Mouse (Mus musculus) C2C12 (cell line): ENCODE measurements at regions not wholly inside any gene's neighbourhood (a gene's known extent, or its start where the extent isn't known, plus 50 kb on each side); places are given as distances from the start of the nearest gene placed in this dataset.

Experiments used
- H3K27me3 ChIP-seq: one replicate; pipeline ENCODE4 v1.6.1; 2011; ENCODE audit not compliant: control insufficient read depth, insufficient read depth, insufficient read length
- H3K36me3 ChIP-seq: one replicate; pipeline ENCODE4 v1.6.1; 2011; ENCODE audit not compliant: control insufficient read depth, insufficient read depth
- H3K4me3 ChIP-seq: one replicate; pipeline ENCODE4 v1.5.1; 2011; ENCODE audit warnings: mild to moderate bottlenecking, control low read depth; ENCODE audit not compliant: poor library complexity, insufficient read depth, severe bottlenecking
- H3K79me2 ChIP-seq: one replicate; pipeline ENCODE4 v1.6.1; 2011; ENCODE audit not compliant: control insufficient read depth, insufficient read depth
- H3K79me3 ChIP-seq: one replicate; pipeline ENCODE4 v1.6.1; 2011; ENCODE audit warnings: low read depth, control low read depth
- H3ac ChIP-seq: one replicate; pipeline ENCODE3; 2011; ENCODE audit warnings: low read depth; ENCODE audit not compliant: control insufficient read depth, insufficient read length
- CEBPB ChIP-seq: IDR thresholded peaks from one replicate; pipeline ENCODE4 v1.6.1; 2011; ENCODE audit warnings: low read depth, mild to moderate bottlenecking, control low read depth, moderate library complexity
- CTCF ChIP-seq: IDR thresholded peaks from one replicate; pipeline ENCODE4 v1.5.1; 2011; ENCODE audit not compliant: control insufficient read depth, insufficient read depth, insufficient read length
- FOSL1 ChIP-seq: IDR thresholded peaks from one replicate; pipeline ENCODE4 v1.8.0; 2011; ENCODE audit warnings: mild to moderate bottlenecking, low read length; ENCODE audit not compliant: poor library complexity, insufficient read depth, severe bottlenecking
- MAX ChIP-seq: IDR thresholded peaks from one replicate; pipeline ENCODE4 v1.6.1; 2011; ENCODE audit warnings: mild to moderate bottlenecking, control low read depth
- MYOD1 ChIP-seq: IDR thresholded peaks from one replicate; pipeline ENCODE4 v1.6.1; 2011; ENCODE audit warnings: low read depth; ENCODE audit not compliant: control insufficient read depth, insufficient read length
- MYOG ChIP-seq: IDR thresholded peaks from one replicate; pipeline ENCODE4 v1.6.1; 2011; ENCODE audit not compliant: control insufficient read depth, insufficient read length; ENCODE audit errors: extremely low read depth
- USF1 ChIP-seq: IDR thresholded peaks from one replicate; pipeline ENCODE4 v1.6.1; 2011; ENCODE audit warnings: low read depth, mild to moderate bottlenecking, control low read depth, moderate library complexity

DNA sequence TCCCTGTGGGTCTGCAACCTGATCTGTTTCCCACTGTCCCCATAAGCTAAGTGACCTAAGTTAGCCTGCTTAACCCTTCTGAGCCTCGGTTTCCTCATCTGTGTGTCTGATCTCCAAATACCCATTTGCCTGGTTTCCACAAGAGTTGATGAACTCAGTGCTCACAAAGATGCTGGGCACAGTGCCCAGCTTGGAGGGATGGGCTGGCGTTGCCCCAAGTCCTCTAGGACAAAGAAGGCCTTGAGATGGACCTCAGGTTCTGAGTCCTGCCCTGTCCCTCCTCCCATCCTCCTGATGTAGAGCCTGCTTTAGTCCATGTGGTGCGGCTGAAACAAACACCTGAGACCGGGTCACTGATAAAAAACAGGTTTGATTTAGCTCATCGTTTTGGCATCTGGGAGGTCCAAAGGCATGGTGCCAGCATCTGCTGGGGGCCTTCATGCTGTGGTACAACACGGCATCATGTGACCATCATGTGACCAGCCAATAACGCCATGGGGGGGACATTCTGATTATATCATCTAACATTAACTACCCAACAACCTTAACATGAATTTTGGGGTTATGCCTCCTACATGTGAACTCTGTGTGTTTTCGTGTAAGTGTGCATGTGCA lies 441.8 kb downstream of the Ptpru start:
- Histone ChIP-seq H3K4me3 (no peak overlapping the region), H3K36me3 (no peaks in the 10 kb centered on the region), H3K27me3 (no peaks in the 10 kb centered on the region), H3K79me2 (no peaks in the 10 kb centered on the region), H3ac (no peak overlapping the region), H3K79me3 (no peaks in the 10 kb centered on the region)
- TF ChIP-seq CEBPB (no peak), MYOG (no peak), CTCF (no peak), MYOD1 (no peak), MAX (no peak), USF1 (no peak), FOSL1 (no peak)

GRCm38 (mm10) chr4:131397161-131397560 lies 440.9 kb downstream of the Ptpru start:
- H3K36me3 ChIP-seq: no peaks in the 10 kb centered on the region
- H3K79me2 ChIP-seq: no peaks in the 10 kb centered on the region
- no peaks in the 10 kb centered on the region for H3K79me3 ChIP-seq
- H3K27me3 ChIP-seq: no peaks in the 10 kb centered on the region
- H3ac ChIP-seq: no peak overlapping the region
- H3K4me3 ChIP-seq: no peak overlapping the region
- TF ChIP-seq MYOD1: no peak
- no peak for TF ChIP-seq CTCF
- TF ChIP-seq MAX: no peak
- no peak for TF ChIP-seq FOSL1
- TF ChIP-seq USF1: no peak
- no peak for TF ChIP-seq CEBPB
- no peak for TF ChIP-seq MYOG

DNA sequence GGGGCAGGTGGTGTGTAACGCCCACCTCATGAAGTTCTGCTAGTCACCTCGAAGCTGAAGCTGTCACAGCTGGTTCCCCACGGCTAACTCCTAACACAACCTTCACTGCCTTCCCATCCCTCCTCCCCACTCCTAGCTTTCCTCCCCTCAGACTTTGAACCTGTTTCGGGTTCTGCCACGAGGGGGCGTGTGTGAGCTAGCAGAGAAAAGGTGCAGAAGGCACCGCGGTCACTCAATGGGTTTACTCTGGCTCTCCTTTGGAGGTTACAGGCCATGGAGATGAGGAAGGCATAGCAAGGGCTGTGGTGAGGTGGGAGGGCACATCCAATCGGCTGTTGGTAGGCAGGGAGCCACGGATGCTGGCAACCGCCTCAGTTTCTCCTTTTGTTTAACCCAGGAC lies 437.3 kb downstream of the Ptpru start:
- Histone ChIP-seq H3K27me3 (no peaks in the 10 kb centered on the region), H3K79me3 (no peaks in the 10 kb centered on the region), H3K36me3 (no peaks in the 10 kb centered on the region), H3K79me2 (no peaks in the 10 kb centered on the region), H3ac (no peak overlapping the region), H3K4me3 (no peak overlapping the region)
- TF ChIP-seq FOSL1: no peak
- no peak for TF ChIP-seq MAX
- no peak for TF ChIP-seq CTCF
- no peak for TF ChIP-seq MYOD1
- no peak for TF ChIP-seq USF1
- no peak for TF ChIP-seq CEBPB

DNA sequence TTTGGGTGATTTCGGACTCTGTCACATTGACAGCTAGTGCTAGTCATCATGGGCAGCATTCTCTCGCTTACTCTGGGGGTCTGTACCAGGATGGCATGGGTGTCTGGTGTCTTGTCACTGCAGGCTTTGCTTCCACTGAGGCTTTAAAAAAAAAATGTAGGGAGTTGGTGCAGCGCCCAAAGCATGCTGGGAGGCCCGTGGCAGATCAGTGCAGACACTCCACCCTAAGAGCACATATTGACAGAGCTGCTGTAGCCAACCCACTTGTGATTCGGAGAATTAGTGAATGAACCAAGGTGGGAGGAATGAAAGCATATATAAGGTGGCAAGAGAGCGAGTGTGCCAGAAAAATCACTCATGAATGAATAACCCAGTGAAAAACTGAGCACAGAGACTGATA lies 436.8 kb downstream of the Ptpru start:
- H3ac ChIP-seq: no peak overlapping the region
- H3K36me3 ChIP-seq: no peaks in the 10 kb centered on the region
- no peaks in the 10 kb centered on the region for H3K79me3 ChIP-seq
- H3K79me2 ChIP-seq: no peaks in the 10 kb centered on the region
- TF ChIP-seq MYOG (no peak), MYOD1 (no peak), CTCF (no peak), USF1 (no peak), FOSL1 (no peak), MAX (no peak), CEBPB (no peak)
- H3K27me3 ChIP-seq: no peaks in the 10 kb centered on the region
- H3K4me3 ChIP-seq: no peak overlapping the region

DNA sequence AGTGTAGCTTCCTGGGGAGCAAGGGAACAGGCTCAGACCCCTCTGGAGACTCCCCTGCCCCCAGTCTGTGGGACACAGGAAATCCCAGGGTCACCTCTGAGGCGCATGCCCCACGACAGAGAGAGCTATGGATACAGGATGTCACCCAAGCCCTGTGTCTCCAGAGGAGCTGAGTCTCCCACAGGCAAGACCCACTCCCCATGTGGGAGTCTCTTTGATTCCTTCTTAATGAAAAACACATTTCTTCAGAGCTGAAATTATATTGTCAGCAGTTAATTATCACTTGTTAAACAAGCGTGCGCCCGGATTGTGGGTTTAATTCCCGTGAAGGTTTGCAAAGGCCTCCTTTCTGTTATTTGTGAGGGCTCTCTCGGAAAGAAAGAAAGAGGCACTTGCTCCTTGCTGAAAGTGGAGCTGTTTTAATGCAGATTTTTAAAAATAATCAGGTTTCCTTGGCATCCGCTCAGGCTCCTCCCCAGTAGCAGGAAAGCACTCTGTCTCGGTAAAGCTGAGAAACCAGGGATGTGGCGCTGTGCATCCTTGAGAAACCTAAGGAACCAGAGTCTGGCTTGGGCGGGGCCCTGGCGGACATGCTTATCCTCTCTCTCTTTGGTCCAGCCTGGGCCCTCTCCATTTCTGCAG lies 432.6 kb downstream of the Ptpru start:
- Histone ChIP-seq H3K36me3 (no peaks in the 10 kb centered on the region), H3ac (no peak overlapping the region), H3K79me2 (no peaks in the 10 kb centered on the region), H3K4me3 (no peak overlapping the region), H3K79me3 (no peaks in the 10 kb centered on the region), H3K27me3 (no peaks in the 10 kb centered on the region)
- TF ChIP-seq MYOD1: no peak
- no peak for TF ChIP-seq FOSL1
- TF ChIP-seq USF1: no peak
- TF ChIP-seq CEBPB: no peak
- no peak for TF ChIP-seq MYOG
- TF ChIP-seq MAX: no peak
- TF ChIP-seq CTCF: no peak

- Histone ChIP-seq H3K27me3 (no peaks in the 10 kb centered on the region), H3K79me2 (no peaks in the 10 kb centered on the region), H3K4me3 (no peak overlapping the region), H3ac (no peak overlapping the region), H3K79me3 (no peaks in the 10 kb centered on the region), H3K36me3 (no peaks in the 10 kb centered on the region)
- TF ChIP-seq CEBPB (no peak), MYOG (no peak), USF1 (no peak), MYOD1 (no peak), MAX (no peak), FOSL1 (no peak)
Observed at GRCm38 (mm10) chr4:131407464-131407863, 430.6 kb downstream of the Ptpru start.
